Mouse (Mus musculus) embryo, embryonic 10 days (tissue): ENCODE results near the gene Fbxl14.
"Not testable (repeated sequence)": the region's sequence is repeated elsewhere in the genome, so short reads cannot be mapped to it uniquely, and the experiment has no call there.

ENCODE experiments used
- DNase-seq: peaks from one replicate; pipeline ENCODE4 v3.0.0-alpha.2; 2015; ENCODE audit warnings: low spot score

Gene Fbxl14

DNA sequence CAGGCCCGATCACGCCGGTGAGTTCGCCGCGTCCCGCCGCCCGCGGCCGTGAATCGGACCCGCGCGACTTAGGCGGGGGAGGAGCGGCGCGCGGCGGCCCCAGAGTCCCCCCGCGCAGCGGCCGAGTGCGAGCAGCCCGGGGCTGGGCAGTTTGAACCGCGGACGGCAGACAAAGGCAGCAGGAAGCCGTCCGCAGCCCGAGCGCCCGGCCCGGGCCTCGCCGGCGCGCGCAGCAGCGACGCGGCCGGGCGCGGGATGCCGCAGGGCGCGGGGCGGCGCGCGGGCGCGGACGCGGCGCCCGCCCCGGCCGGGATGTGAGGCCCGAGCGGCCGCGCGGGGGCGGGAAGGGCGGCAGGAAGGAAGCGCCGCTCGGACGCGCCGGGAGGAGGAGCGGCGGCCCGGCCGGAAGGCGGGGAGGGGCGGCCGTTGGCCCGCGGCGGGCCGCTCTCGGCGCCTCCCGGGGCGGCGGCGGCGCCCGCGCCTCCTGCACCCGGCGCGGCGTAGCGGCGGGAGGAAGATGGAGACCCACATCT lies at the start of gene Fbxl14:
Gene Fbxl14 (plus strand): TSS at position 326 of the 533 bp plus-strand sequence.
- DNase-seq, result no peak

- DNase-seq, result peak; percentile 67
These were observed 49.0 kb upstream of the Fbxl14 start for GRCm38 (mm10) chr6:119430508-119430907.

GRCm38 (mm10) chr6:119431751-119432324 lies 47.6 kb upstream of the Fbxl14 start:
- DNase-seq, result no peak

- no peak for DNase-seq
These were observed 45.1 kb upstream of the Fbxl14 start for GRCm38 (mm10) chr6:119434394-119434793.

DNA sequence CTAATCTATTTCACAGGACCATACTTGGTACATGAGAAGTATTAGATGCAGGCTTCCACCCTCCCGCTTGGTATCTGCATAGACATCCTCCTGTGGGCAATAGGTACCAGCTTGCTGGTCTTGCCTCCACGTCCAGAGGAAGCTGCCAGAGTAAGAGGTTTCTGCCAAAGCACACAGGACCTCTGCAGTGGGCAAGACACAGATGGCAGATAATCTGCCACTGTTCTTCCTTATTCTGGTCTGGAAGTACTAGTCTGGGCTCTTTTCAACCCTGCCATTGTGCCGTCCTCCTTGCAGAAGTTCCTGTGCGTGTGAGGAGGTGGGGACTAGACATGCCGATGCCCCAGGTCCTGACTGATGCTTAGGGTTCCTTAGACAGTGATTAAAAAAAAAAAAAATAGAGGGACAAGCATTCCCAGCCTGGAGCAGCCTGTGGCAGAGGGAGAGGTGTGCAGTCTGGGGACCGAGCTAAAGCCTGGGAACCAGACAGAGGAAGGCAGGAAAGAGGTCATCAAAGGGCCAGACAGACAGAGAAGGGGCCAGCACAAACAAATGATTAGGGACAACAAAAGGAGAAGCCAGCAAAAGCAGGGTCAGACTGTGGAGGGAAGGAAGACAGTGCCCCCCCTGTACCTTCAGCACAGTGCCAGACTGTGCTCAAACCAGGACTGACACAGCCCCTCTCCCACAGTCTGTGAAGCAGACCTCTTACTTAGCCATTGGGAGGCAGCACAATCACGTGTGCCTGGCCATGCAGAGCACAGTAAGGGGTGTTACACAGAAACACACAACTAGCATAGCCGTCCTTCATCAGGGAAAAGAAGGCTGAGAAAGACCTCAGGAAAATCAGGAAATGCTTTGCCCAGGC lies 41.3 kb upstream of the Fbxl14 start:
- DNase-seq, result peak; percentile 46

- DNase-seq, result not testable (repeated sequence)
These were observed 36.7 kb upstream of the Fbxl14 start for GRCm38 (mm10) chr6:119442729-119443128.

DNA sequence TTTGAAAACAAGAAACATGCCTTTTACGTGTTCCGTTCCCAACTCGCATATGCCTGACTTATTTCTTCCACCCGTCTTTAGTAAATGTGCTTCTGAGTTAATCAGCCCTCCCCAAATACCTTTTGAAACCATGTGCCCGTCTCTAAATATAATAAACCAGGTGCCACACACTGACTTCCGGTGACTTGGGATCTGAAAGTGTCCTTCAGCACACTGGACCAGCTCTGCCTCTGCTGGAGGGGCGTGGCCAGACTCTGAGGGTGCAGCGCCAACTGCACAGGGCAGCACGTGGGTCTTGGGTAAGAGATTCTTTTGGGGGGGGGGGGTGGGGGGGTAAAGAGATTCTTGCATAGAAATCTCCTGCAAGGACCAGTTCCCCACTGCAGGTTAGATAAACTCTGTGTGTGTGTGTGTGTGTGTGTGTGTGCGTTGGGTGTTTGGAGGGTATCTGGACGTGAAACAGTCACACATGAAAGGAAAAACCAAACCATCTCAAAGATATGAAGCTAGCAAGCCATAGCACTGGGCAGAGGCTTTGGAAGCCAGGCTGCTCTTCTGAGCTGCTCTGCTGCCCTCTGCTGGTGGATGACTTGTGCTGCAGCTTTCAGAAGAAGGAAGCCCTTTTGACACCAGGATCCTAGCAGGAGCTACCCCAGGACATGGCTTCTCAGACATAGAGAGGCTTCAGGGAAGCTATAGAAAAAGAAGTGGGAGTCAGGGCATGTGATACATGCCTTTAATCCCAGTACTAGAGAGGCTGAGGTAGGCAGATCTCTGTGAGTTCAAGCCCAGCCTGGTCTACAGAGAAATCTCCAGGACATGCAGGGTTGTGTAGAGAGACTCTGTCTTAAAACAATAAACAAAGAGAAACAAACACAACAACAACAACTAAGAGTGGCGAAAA lies 35.5 kb upstream of the Fbxl14 start:
- peak; percentile 95 for DNase-seq

DNA sequence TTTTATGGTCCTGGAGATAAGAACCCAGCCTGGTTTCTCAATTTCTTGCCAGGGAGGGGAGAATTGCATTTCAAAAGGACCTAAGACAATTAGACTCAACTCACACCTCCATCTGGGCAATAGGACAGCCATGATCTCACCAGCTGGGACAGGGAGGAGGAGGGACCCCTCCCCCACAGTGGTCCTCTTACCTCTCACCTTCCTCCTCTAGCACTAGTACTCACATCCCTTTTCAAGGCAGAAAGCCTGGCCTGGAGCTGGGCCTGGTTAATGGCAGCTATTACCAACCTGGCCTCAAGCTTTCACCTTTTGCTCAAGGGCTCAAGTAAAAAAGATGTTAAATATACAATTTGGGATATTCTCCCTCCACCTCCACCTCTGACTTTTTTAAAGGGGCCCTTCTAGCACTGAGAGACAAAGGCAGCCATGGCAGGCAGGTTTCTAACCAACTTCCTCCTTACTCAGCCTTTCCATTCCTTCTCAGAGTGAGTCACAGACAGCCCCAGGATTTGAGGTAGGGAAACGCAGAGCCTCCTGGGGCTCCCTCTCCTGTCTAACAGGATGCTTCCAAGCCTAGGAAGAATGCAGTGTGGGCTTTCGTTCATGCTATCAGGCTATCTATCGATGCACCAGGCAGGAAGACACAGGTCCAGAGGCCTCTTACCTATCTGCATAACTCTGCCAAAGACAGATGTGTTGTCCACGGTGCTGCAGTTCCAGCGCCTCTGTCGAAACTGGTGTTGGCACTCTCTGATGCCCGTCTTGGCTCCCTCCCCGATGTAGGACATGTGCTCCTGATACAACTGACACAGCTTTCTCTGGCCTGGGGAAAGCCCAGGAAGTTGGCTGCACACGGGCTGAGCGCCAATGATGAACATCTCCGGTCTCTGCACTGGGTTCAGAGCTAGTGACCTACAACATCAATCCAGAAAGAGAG lies 33.5 kb upstream of the Fbxl14 start:
- no peak for DNase-seq

GRCm38 (mm10) chr6:119448321-119449059 lies 31.0 kb upstream of the Fbxl14 start:
- peak; percentile 68 for DNase-seq

DNA sequence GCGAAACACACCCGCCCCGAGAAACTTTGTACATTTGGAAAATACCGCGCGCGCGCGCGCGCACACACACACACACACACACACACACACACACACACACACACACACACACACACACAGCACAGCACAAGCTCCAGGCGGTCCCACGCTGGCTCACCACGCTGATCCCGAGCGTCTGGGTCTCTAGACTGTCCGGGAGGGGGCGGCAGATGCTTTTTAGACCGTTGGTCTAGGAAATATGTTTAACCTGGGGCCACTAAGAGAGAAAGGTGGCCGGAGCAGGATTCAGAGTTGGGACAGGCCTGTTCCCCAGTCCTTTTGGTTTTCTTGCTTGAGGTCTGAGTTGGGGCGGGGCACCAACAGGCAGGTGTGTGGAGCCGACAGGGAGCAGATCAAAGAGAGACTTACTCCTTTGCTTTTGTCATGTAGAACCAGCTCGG lies 30.4 kb upstream of the Fbxl14 start:
- DNase-seq, result peak; percentile 77

GRCm38 (mm10) chr6:119450965-119451943 lies 28.2 kb upstream of the Fbxl14 start:
- DNase-seq, result no peak

DNA sequence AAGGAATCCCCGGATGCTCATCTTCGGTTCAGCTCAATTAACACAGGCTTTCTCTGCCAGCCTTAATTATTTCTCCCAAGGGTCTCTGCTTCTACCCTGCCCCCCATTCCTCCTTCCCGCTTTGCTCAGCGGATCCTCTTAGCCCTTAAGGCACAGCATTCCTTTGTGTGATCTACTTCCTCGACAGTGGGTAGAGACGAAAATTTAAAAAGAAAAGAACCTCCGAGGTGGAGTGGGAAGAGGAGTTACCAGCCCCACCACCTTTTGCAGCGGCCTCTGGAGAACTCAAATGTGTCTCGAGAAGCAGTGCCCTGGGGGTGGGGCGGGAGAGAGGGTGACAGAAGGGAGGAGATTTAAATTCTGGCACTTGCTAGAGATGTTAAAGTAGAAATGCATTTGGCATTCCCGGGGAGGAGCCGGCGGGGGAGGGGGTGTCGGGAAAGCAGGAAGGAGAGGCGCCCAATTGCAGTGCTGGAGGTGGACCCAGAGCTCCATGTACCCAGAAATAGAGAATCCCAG lies 27.4 kb upstream of the Fbxl14 start:
- DNase-seq, result peak; percentile 55

DNA sequence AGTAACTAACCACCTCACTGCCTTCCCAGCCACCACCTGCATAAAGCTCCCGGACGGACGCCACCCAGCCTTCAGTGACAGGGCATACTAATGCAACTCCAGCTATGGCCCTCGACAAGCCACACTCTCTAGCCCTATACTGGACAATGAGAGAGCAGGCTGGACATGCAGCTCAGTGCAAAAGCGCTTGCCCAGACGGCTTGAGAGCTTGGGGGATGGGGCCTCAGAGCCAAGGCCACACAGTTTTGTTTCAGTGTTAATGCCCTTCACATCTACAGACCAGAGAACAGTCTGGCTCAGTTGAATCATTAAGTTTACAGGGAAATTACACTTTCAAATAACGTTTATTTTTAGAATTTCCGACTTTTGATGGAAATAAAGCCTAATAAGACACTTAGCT lies 21.3 kb upstream of the Fbxl14 start:
- DNase-seq, result no peak

DNA sequence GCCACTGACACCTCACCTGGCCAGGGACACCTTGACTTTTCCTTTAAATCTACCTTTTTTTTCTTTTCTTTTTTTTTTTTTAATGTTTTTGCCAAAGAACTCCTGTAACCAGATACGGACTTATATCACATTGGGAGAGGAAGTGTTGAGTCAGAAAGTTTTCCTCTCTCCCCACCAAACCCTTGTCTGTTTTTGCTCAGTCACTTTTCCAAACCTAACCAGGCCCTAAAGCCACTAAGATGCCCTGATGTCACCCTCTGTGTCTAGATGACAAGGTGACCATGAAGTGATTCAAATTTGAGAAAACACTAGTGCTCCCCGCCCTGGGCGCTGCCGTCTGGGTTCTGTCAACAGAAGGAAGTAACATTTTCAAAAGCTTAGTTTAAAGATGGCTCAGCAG lies 20.4 kb upstream of the Fbxl14 start:
- DNase-seq, result no peak

DNA sequence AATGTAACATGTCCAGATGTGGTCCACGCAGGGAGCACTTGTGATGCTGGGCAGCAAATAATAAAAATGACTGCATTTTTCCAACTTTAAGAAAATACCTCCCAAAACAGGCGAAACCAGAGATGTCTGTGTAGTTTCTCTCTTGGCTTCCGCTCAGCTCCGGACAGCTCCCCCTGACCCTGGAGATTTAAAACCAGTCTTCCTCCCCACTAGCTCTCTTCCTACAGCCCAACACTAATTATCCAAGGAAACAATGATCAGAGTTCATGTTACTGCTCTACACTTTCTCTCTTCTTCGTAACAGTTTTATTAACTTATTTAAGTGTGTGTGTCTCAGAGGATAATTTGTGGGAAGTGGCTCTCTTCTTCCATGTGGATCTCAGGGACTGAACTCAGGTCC lies 19.1 kb upstream of the Fbxl14 start:
- DNase-seq, result no peak

- DNase-seq, result no peak
These were observed 13.3 kb upstream of the Fbxl14 start for GRCm38 (mm10) chr6:119466161-119466560.

DNA sequence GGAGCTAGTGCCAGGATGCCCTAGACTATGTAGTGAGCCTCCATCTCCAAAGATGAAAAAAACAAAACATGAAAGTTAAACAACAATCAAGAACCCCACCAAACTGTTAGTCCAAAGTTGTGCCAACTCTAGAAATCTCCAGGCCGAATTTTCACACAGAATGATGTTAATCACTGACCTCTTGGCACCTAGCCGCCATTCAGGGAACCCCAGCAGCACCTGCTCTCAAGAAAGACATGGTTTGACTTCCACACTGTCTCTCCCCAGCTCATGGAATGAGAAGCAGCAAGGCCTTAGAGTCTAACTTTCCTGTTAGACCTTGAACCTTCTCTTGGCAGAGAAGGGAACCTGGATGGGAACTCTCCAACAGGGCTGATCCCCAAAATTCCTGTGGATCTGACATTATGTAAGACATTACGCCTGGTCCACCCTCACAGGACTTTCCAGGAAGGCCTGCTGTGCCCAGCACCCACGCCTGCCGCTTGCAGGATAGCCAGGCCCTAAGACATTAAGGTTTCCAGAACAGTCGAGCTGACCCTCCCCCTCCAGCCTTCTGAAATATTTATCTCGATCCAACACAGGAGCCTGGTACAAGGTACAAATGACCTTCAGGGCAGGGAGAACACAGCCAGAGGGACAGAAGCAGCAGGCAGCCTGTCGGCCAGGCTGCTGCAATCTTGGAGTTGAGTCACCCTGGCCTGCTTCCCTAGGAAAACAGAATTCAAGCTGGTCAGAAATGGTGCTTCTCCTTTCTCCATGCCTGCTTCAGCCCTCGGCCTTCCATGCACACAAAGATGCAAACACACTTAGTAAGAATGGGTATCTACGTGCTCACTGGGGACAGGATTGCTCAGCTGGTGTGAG lies 12.3 kb upstream of the Fbxl14 start:
- DNase-seq, result no peak

GRCm38 (mm10) chr6:119467785-119468059 lies 11.7 kb upstream of the Fbxl14 start:
- no peak for DNase-seq
